Mouse (Mus musculus) kidney, adult 2 months (tissue): ENCODE results near the gene Nln. TPM values are rescaled to one million over a fixed set of nuclear protein-coding genes. Genes with fewer than 3 reads are reported as not detected.

Experiments
- DNase-seq: peaks from one replicate; pipeline ENCODE4 v3.0.0; 2021
- H3K27ac ChIP-seq: fragments of 200-500 bp; 2 replicates; pipeline ENCODE4 v1.5.1; 2012; ENCODE audit warnings: low read depth, low read length, control low read depth, inconsistent platforms; ENCODE audit not compliant: insufficient read depth
- H3K27me3 ChIP-seq: fragments of 200-500 bp; replicated peaks from 2 replicates; pipeline ENCODE4 v1.6.1; 2012; ENCODE audit warnings: mild to moderate bottlenecking, moderate library complexity, low read length, inconsistent platforms; ENCODE audit not compliant: control insufficient read depth, insufficient read depth
- H3K36me3 ChIP-seq: fragments of 200-500 bp; 2 replicates; pipeline ENCODE4 v1.6.1; 2012; ENCODE audit warnings: mild to moderate bottlenecking, moderate library complexity, low read length, inconsistent platforms; ENCODE audit not compliant: control insufficient read depth, insufficient read depth
- H3K4me1 ChIP-seq: fragments of 200-500 bp; 2 replicates; pipeline ENCODE4 v1.6.1; 2011; ENCODE audit warnings: low read length; ENCODE audit not compliant: control insufficient read depth, insufficient read depth
- H3K4me3 ChIP-seq: fragments of 200-500 bp; 2 replicates; pipeline ENCODE4 v1.5.1; 2011; ENCODE audit warnings: mild to moderate bottlenecking, low read depth, low read length, control low read depth; ENCODE audit not compliant: insufficient read depth
- CTCF ChIP-seq: fragments of 200-500 bp; conservative IDR thresholded peaks from 2 replicates; pipeline ENCODE4 v1.5.1; 2011; ENCODE audit warnings: low read depth, mild to moderate bottlenecking, control low read depth, low read length, moderate library complexity, mixed read lengths; ENCODE audit not compliant: insufficient read depth, insufficient read length
- POLR2A ChIP-seq: fragments of 200-500 bp; IDR thresholded peaks from one replicate; pipeline ENCODE4 v1.6.1; 2011; ENCODE audit warnings: low read depth, low read length, control low read depth
- WGBS: fragments of 180-500 bp; shearing (Covaris S2); methylation state at CpG from one replicate; pipeline ENCODE4 v1.1.7; 2018; 5-methylcytosine and 5-hydroxymethylcytosine counted together
- polyA plus RNA-seq: library from polyadenylated mRNA; depleted of rRNA; stranded (reverse); fragments of >200 nt; gene quantifications from 2 replicates; pipeline ENCODE4 v1.2.3, GENCODE M21; 2012

Nln gene
- polyA plus RNA-seq, 1 experiment = 11.3 TPM

DNA sequence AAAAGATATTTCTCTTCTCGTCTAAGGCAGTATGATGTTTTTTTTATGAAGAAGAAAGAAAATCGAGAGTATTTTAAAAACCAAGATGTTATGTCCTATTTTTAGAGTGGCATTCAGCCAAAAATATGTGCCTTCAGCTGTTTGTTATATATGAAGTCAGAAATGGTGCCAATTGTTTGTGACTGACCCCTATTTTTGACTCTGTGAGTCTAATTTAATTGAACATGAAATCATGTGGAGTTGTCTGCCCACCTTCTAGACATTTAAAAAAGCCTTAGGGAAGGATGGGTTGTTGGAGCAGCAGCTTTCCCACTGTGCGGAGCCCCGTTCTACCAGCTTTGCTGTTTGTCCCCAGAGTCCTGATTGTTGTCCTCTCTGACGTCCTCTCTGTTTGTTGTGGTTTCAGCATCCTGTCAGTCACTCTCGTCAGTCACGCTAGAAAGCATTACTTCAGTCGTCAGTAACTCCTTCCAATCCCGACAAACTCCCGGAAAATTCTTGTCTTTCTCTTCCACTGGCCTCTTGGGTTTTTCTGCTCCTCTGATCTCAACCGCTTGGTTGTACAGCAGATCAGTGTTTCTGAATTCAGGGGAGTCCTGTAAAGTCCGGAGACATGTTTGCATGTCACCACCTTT is 3.0 kb upstream of the Nln start:
- H3K27ac ChIP-seq = no peak overlapping the region
- H3K4me1 ChIP-seq = peaks cover 3% of the 10 kb centered on the region; the same call in 1 of the 2 replicates
- H3K36me3 ChIP-seq = no peaks in the 10 kb centered on the region
- H3K4me3 ChIP-seq = no peak overlapping the region
- no peak for DNase-seq
- 69% methylated on average over 12 of the region's 12 CpGs for WGBS
- TF ChIP-seq CTCF (no peak), POLR2A (no peak)
- no peaks in the 10 kb centered on the region for H3K27me3 ChIP-seq

DNA sequence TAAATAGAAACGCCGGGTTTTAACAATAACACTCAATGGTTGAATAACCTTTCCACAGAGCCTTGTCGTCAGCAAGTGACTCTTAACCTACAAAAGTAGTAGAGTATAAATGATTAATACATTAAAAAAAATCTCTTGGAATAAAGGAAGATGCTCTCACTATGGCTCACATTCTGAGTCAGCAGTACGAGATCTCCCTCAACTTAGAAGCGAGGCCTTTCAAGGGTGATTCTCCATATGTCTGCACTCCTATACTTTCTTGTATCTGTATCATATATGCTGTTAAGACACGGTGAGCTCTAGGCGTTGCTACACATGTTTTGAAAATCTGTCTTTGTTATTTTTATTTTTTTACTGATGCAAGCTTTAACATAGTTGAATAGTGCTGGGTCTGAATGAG is 1.1 kb upstream of the Nln start:
- TF ChIP-seq POLR2A = no peak
- no peak for TF ChIP-seq CTCF
- no peaks in the 10 kb centered on the region for H3K36me3 ChIP-seq
- peak overlapping the region; percentile 75; the same call in 1 of the 2 replicates for H3K4me3 ChIP-seq
- H3K4me1 ChIP-seq = peaks cover 3% of the 10 kb centered on the region; the same call in 1 of the 2 replicates
- WGBS = 43% methylated on average over 7 of the region's 7 CpGs
- no peaks in the 10 kb centered on the region for H3K27me3 ChIP-seq
- no peak overlapping the region for H3K27ac ChIP-seq
- no peak for DNase-seq

DNA sequence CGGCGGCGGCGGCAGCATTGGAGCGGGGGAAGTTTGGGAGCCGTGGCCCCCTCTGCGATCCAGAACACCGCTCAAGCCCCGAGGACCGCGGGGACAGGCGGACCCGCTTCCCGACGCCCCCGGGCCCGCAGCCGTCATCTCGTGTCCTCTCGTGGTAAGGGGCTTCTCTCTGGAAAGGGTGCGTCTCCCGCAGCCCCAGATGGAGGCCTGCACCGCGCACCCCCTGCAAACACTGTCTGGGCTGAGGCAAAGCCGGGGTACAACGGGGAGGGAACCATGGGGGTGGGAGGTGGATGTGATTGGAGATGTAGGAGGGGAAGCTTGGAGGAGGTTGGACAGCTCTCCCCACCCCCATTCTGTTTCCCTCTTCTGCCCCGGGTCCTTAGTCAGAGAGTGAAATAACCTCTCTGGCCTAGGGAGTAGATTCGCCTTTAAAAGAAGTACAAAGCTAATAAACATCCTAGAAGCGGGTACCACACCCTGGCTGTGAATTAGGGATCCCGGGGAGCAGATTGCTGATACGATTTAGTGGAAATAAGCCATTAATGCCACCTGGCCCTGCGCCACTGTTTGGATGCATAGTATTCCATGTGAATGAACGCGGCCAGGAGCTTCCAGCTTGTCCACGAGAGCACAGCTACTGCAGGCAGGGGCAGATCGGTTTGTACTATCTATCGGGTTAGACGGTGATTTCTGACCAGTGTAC is 555 bp upstream of the Nln start:
- H3K27me3 ChIP-seq = no peaks in the 10 kb centered on the region
- no peaks in the 10 kb centered on the region for H3K36me3 ChIP-seq
- under 1% methylated on average over 37 of the region's 38 CpGs for WGBS
- peak overlapping the region; percentile 75 for H3K4me3 ChIP-seq
- no peak for TF ChIP-seq CTCF
- no peak for TF ChIP-seq POLR2A
- H3K27ac ChIP-seq = no peak overlapping the region
- DNase-seq = peak; percentile 50
- H3K4me1 ChIP-seq = peaks cover 3% of the 10 kb centered on the region; the same call in 1 of the 2 replicates

DNA sequence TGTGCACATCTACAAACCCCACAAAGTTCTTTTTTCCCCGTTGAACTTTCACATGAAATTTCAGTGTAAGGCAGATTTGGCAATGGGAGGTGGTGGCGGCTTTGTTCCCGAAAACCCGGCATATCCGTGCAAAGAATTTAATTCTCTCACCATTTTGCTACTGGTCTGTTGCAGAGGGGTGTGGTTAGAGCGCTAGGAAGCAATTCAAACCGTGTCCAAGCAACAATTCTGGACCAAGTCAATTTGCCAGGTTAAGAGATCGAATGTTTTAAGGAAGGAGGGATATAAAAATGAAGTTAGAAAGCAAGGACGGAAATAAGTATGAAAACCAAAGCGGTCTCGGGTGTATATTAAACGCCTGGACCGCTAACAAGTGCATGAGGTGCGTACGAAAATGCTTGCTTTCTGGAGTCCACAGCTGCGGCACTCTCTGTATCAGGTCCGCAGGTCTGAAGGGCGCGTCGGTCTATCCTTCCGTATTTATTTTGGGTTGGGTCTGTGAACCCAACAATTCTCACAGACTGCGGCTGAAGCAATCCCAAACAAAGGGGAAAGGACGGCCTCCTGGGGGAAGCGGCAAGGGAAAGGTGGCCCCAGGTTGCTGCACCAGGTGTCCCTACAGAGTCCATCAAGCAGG is 645 bp downstream of the Nln start:
- Histone ChIP-seq H3K36me3 (no peaks in the 10 kb centered on the region), H3K4me1 (peaks cover 3% of the 10 kb centered on the region; the same call in 1 of the 2 replicates), H3K4me3 (peak overlapping the region; percentile 79), H3K27ac (peak overlapping the region; percentile 39; the same call in 1 of the 2 replicates), H3K27me3 (no peaks in the 10 kb centered on the region)
- TF ChIP-seq POLR2A = no peak
- TF ChIP-seq CTCF = no peak
- under 1% methylated on average over 24 of the region's 24 CpGs for WGBS
- peak; percentile 15 for DNase-seq

DNA sequence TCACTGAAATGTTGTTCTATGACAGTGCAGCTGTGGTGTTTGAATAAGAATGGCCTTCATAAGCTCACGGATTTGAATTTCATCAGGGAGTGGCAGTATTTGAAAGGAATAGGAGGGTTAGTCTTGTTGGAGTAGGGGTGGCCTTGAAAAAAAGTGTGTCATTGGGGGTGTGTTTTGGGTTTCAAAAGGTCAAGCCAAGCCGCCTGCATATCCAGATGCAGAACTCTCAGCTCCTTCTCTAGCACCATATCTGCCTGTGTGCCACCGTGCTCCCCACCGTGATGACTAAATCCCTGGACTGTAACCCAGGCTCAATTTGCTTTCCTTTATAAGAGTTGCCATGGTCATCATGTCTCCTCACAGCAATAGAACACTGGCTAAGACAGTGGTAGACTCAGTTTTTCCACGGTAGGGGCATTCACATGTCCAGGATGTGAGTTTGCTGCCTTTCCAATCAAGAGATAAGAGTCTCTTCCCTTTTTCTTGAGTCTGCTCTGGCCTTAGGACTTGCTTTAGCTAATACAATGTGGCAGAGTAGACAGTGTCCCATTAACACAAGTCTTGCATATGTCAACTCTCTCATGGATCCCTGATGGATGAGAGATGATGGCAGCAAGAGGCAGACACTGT is 7.7 kb downstream of the Nln start:
- Histone ChIP-seq H3K27ac (no peak overlapping the region), H3K4me1 (no peaks in the 10 kb centered on the region), H3K27me3 (no peaks in the 10 kb centered on the region), H3K4me3 (no peak overlapping the region), H3K36me3 (no peaks in the 10 kb centered on the region)
- 92% methylated on average over 5 of the region's 5 CpGs for WGBS
- DNase-seq = no peak
- TF ChIP-seq CTCF (no peak), POLR2A (no peak)

DNA sequence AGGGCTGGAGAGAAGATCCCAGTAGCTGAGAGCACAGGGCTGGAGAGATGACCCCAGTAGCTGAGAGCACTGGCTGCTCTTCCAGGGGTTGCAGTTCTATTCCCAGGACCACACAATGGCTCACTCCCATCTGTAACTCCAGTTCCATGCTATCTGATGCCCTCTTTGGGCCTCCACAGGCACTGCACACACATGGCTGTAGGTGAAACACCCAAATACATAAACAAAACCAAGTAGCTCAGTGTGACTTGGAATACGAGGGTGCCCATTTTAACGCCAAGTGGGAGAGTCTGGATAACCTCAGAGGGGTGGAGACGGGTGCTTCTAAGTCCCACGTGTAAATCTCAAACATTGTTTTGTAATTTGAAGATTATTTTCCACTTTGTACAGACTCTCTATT is 9.0 kb downstream of the Nln start:
- WGBS = 92% methylated on average over 4 of the region's 4 CpGs
- Histone ChIP-seq H3K36me3 (no peaks in the 10 kb centered on the region), H3K27me3 (no peaks in the 10 kb centered on the region), H3K4me3 (no peak overlapping the region), H3K27ac (no peak overlapping the region), H3K4me1 (no peaks in the 10 kb centered on the region)
- no peak for DNase-seq
- no peak for TF ChIP-seq POLR2A
- 0 out of 2 replicates have a peak, but pooled peaks have one; percentile 4 for TF ChIP-seq CTCF
